Mouse (Mus musculus) heart, postnatal 0 days (tissue): ENCODE results near the gene Zfp839. TPM values are rescaled to one million over a fixed set of nuclear protein-coding genes. Genes with fewer than 3 reads are reported as not detected.

ENCODE experiments used
- ATAC-seq: fragments of 200-750 bp; cut with Nextera tagmentation; 2 replicates; pipeline ENCODE4 v1.8.0; 2017; ENCODE audit warnings: low read depth, moderate number of reproducible peaks, moderate library complexity; ENCODE audit not compliant: insufficient read depth
- DNase-seq: peaks from one replicate; pipeline ENCODE4 v3.0.0-alpha.2; 2016; ENCODE audit warnings: low spot score
- H3K27ac ChIP-seq: fragments of 300-500 bp; sonication (generic); 2 replicates; pipeline ENCODE4 v1.5.1; 2014; ENCODE audit warnings: low read depth, mild to moderate bottlenecking
- H3K27me3 ChIP-seq: fragments of 300-500 bp; sonication (generic); 2 replicates; pipeline ENCODE4 v1.6.1; 2014; ENCODE audit warnings: low read length, mixed read lengths; ENCODE audit not compliant: control insufficient read depth, insufficient read depth
- H3K36me3 ChIP-seq: fragments of 300-500 bp; sonication (generic); replicated peaks from 2 replicates; pipeline ENCODE4 v1.6.1; 2014; ENCODE audit warnings: low read length, mixed read lengths; ENCODE audit not compliant: control insufficient read depth, insufficient read depth
- H3K4me1 ChIP-seq: fragments of 300-500 bp; sonication (generic); 2 replicates; pipeline ENCODE4 v1.6.1; 2014; ENCODE audit warnings: antibody characterized with exemption; ENCODE audit not compliant: control insufficient read depth, insufficient read depth
- H3K4me2 ChIP-seq: fragments of 300-500 bp; sonication (generic); 2 replicates; pipeline ENCODE4 v1.6.1; 2014; ENCODE audit warnings: low read depth, mild to moderate bottlenecking, low read length, moderate library complexity
- H3K4me3 ChIP-seq: fragments of 300-500 bp; sonication (generic); 2 replicates; pipeline ENCODE4 v1.5.1; 2014; ENCODE audit warnings: low read depth, low read length
- H3K9ac ChIP-seq: fragments of 300-500 bp; sonication (generic); replicated peaks from 2 replicates; pipeline ENCODE4 v1.6.1; 2014; ENCODE audit warnings: low read depth, low read length, mixed read lengths
- H3K9me3 ChIP-seq: fragments of 300-500 bp; sonication (generic); replicated peaks from 2 replicates; pipeline ENCODE4 v1.6.1; 2016; ENCODE audit warnings: low read length; ENCODE audit not compliant: control insufficient read depth
- CTCF ChIP-seq: IDR thresholded peaks from 2 replicates; pipeline ENCODE4 v1.5.1; 2016; ENCODE audit warnings: antibody characterized with exemption, control low read depth, low read depth
- EP300 ChIP-seq: IDR thresholded peaks from 2 replicates; pipeline ENCODE4 v1.6.1; 2016; ENCODE audit warnings: antibody characterized with exemption, low read depth
- WGBS: fragments of 180-500 bp; shearing (Covaris S2); extraction: QIAGEN DNeasy Blood & Tissue Kit; methylation state at CpG from one replicate; pipeline ENCODE4 v1.1.7; 2014; 5-methylcytosine and 5-hydroxymethylcytosine counted together
- polyA plus RNA-seq: library from polyadenylated mRNA; unstranded; fragments of >200 nt; fragmentation: Nextera tagmentation; extraction: Ambion mirVana; gene quantifications from 2 replicates; pipeline ENCODE4 v1.2.1, GENCODE M21; 2015
- total RNA-seq: library from RNA; depleted of rRNA; stranded (reverse); fragments of >200 nt; gene quantifications from 2 replicates; pipeline ENCODE4 v1.2.3, GENCODE M21; 2014; ENCODE audit warnings: low replicate concordance; rRNA removed

Gene Zfp839
- total RNA-seq (4.1 and 6.3 TPM in 2 replicates), polyA plus RNA-seq (2.6 and 3.2 TPM in 2 replicates)

- Histone ChIP-seq H3K9me3 (no peaks in the 10 kb centered on the region), H3K36me3 (no peaks in the 10 kb centered on the region), H3K9ac (peak within 1 kb of the TSS; percentile 93), H3K27me3 (no peaks in the 10 kb centered on the region), H3K4me1 (peaks cover 14% of the 10 kb centered on the region), H3K4me3 (peak within 1 kb of the TSS; percentile 84), H3K27ac (peak within 1 kb of the TSS; percentile 82), H3K4me2 (peak within 1 kb of the TSS; percentile 80)
- WGBS, result under 1% methylated on average over 75 of the region's 89 CpGs
- TF ChIP-seq CTCF, result no peak
- TF ChIP-seq EP300, result no peak; the same call in 1 of the 2 replicates
- DNase-seq (peak; percentile 67), ATAC-seq (peak; percentile 78)
Observed at GRCm38 (mm10) chr12:110850010-110850928, at the start of gene Zfp839. TSS of gene Zfp839 (plus strand) at chr12:110850253.

- Histone ChIP-seq H3K27ac (no peak overlapping the region), H3K27me3 (no peaks in the 10 kb centered on the region), H3K9me3 (no peaks in the 10 kb centered on the region), H3K4me1 (peaks cover 17% of the 10 kb centered on the region; the same call in 1 of the 2 replicates), H3K4me3 (no peak overlapping the region), H3K36me3 (no peaks in the 10 kb centered on the region), H3K9ac (no peak overlapping the region), H3K4me2 (no peak overlapping the region)
- WGBS, result 69% methylated on average over 10 of the region's 10 CpGs
- peak; percentile 24; the same call in 1 of the 2 replicates for ATAC-seq
- no peak for DNase-seq
- no peak for TF ChIP-seq CTCF
Observed at GRCm38 (mm10) chr12:110801876-110802464, 48.1 kb upstream of the Zfp839 start.

- no peak overlapping the region for H3K27ac ChIP-seq
- H3K27me3 ChIP-seq, result no peaks in the 10 kb centered on the region
- H3K4me1 ChIP-seq, result peaks cover 13% of the 10 kb centered on the region; the same call in 1 of the 2 replicates
- no peak for ATAC-seq
- TF ChIP-seq EP300, result no peak
- no peak overlapping the region for H3K4me3 ChIP-seq
- H3K9ac ChIP-seq, result no peak overlapping the region
- WGBS, result 74% methylated on average over 5 of the region's 5 CpGs
- DNase-seq, result no peak
- no peaks in the 10 kb centered on the region for H3K9me3 ChIP-seq
- H3K4me2 ChIP-seq, result no peak overlapping the region
- no peaks in the 10 kb centered on the region for H3K36me3 ChIP-seq
Observed at GRCm38 (mm10) chr12:110802674-110803297, 47.3 kb upstream of the Zfp839 start.

GRCm38 (mm10) chr12:110804261-110804660 lies 45.8 kb upstream of the Zfp839 start:
- DNase-seq, result peak; percentile 77
- Histone ChIP-seq H3K36me3 (no peaks in the 10 kb centered on the region), H3K4me3 (no peak overlapping the region), H3K4me2 (peak overlapping the region; percentile 8; the same call in 1 of the 2 replicates), H3K9ac (no peak overlapping the region), H3K27ac (no peak overlapping the region), H3K27me3 (no peaks in the 10 kb centered on the region), H3K4me1 (peaks cover 4% of the 10 kb centered on the region; the same call in 1 of the 2 replicates), H3K9me3 (no peaks in the 10 kb centered on the region)
- 27% methylated on average over 10 of the region's 10 CpGs for WGBS
- peak; percentile 28 for TF ChIP-seq CTCF
- 0 out of 2 replicates have a peak, but pooled peaks have one; percentile 14 for TF ChIP-seq EP300
- peak; percentile 86 for ATAC-seq

- H3K9ac ChIP-seq, result no peak overlapping the region
- no peaks in the 10 kb centered on the region for H3K36me3 ChIP-seq
- no peak for ATAC-seq
Observed at GRCm38 (mm10) chr12:110806301-110806970, 43.6 kb upstream of the Zfp839 start.

More at GRCm38 (mm10) chr12:110806301-110806970, 43.6 kb upstream of the Zfp839 start:
- no peak overlapping the region for H3K27ac ChIP-seq
- no peak overlapping the region for H3K4me2 ChIP-seq
- TF ChIP-seq EP300 (no peak), CTCF (peak; percentile 42)
- H3K4me3 ChIP-seq, result no peak overlapping the region
- H3K4me1 ChIP-seq, result no peaks in the 10 kb centered on the region
- no peaks in the 10 kb centered on the region for H3K9me3 ChIP-seq
- H3K27me3 ChIP-seq, result no peaks in the 10 kb centered on the region
- 79% methylated on average over 3 of the region's 3 CpGs for WGBS
- no peak for DNase-seq
